Mouse (Mus musculus): ENCODE measurements at regions not wholly inside any gene's neighbourhood (a gene's known extent, or its start where the extent isn't known, plus 50 kb on each side); places are given as distances from the start of the nearest gene placed in this dataset.

- TF ChIP-seq CTCF (IDR thresholded peaks at IDR 0.05; ENCODE audit: low read depth, low read length) (no peak), POLR2A (IDR thresholded peaks at IDR 0.05; ENCODE audit: extremely low read depth, insufficient read depth, low read length) (no peak)
Observed at GRCm38 (mm10) chr13:115725356-115725952, 584.0 kb downstream of the Isl1 start.

All from liver, adult 2 months (tissue).